Mouse (Mus musculus) liver, embryonic 16.5 days (tissue): ENCODE data around the gene Smurf2. TPM values are rescaled to one million over a fixed set of nuclear protein-coding genes. Genes with fewer than 3 reads are reported as not detected.
A peak's percentile ranks its signal among the peaks of the same experiment; 100 is the strongest.

Experiments used
- ATAC-seq: fragments of 200-750 bp; cut with Nextera tagmentation; 2 replicates; pipeline ENCODE4 v1.8.0; 2017; ENCODE audit warnings: low read depth, mild to moderate bottlenecking, moderate number of reproducible peaks, moderate library complexity
- H3K27ac ChIP-seq: fragments of 300-500 bp; sonication (generic); 2 replicates; pipeline ENCODE4 v1.5.1; 2014; ENCODE audit warnings: mild to moderate bottlenecking, low read length
- H3K27me3 ChIP-seq: fragments of 300-500 bp; sonication (generic); 2 replicates; pipeline ENCODE4 v1.6.1; 2014; ENCODE audit warnings: low read depth, low read length, mixed read lengths; ENCODE audit not compliant: control insufficient read depth, insufficient read depth
- H3K36me3 ChIP-seq: fragments of 300-500 bp; sonication (generic); 2 replicates; pipeline ENCODE4 v1.6.1; 2014; ENCODE audit warnings: mild to moderate bottlenecking; ENCODE audit not compliant: control insufficient read depth, insufficient read depth
- H3K4me1 ChIP-seq: fragments of 300-500 bp; sonication (generic); 2 replicates; pipeline ENCODE4 v1.6.1; 2014; ENCODE audit warnings: low read depth, low read length, mixed read lengths; ENCODE audit not compliant: control insufficient read depth
- H3K4me2 ChIP-seq: fragments of 300-500 bp; sonication (generic); 2 replicates; pipeline ENCODE4 v1.6.1; 2014; ENCODE audit warnings: low read depth, low read length, mixed read lengths
- H3K4me3 ChIP-seq: fragments of 300-500 bp; sonication (generic); 2 replicates; pipeline ENCODE4 v1.5.1; 2014; ENCODE audit warnings: low read depth, mild to moderate bottlenecking, low read length
- H3K9ac ChIP-seq: fragments of 300-500 bp; sonication (generic); 2 replicates; pipeline ENCODE4 v1.6.1; 2014; ENCODE audit warnings: low read depth, low read length
- H3K9me3 ChIP-seq: fragments of 300-500 bp; sonication (generic); replicated peaks from 2 replicates; pipeline ENCODE4 v1.6.1; 2016; ENCODE audit warnings: low read length; ENCODE audit not compliant: control insufficient read depth
- WGBS: fragments of 180-500 bp; shearing (Covaris S2); extraction: QIAGEN DNeasy Blood & Tissue Kit; methylation state at CpG from one replicate; pipeline ENCODE4 v1.1.7; 2014; ENCODE audit not compliant: insufficient replicate concordance; 5-methylcytosine and 5-hydroxymethylcytosine counted together
- polyA plus RNA-seq: library from polyadenylated mRNA; unstranded; fragments of >200 nt; fragmentation: Nextera tagmentation; extraction: Ambion mirVana; gene quantifications from 2 replicates; pipeline ENCODE4 v1.2.1, GENCODE M21; 2015

Gene Smurf2
- polyA plus RNA-seq, 1 experiment from 2014 or later, result 3.3 TPM

GRCm38 (mm10) chr11:106919612-106920550 lies 634 bp downstream of the Smurf2 start:
- peak overlapping the region; percentile 93 for H3K9ac ChIP-seq
- peak overlapping the region; percentile 95 for H3K4me2 ChIP-seq
- no peaks in the 10 kb centered on the region for H3K27me3 ChIP-seq
- ATAC-seq, result peak; percentile 68
- H3K4me1 ChIP-seq, result peaks cover 18% of the 10 kb centered on the region
- H3K4me3 ChIP-seq, result peak overlapping the region; percentile 93
- no peaks in the 10 kb centered on the region for H3K9me3 ChIP-seq
- WGBS, result under 1% methylated on average over 63 of the region's 87 CpGs
- no peaks in the 10 kb centered on the region for H3K36me3 ChIP-seq
- H3K27ac ChIP-seq, result peak overlapping the region; percentile 91

- H3K27me3 ChIP-seq, result no peaks in the 10 kb centered on the region
- H3K27ac ChIP-seq, result no peak overlapping the region
- H3K9ac ChIP-seq, result peak overlapping the region; percentile 93
- no peaks in the 10 kb centered on the region for H3K36me3 ChIP-seq
- peak overlapping the region; percentile 95 for H3K4me2 ChIP-seq
- H3K9me3 ChIP-seq, result no peaks in the 10 kb centered on the region
- H3K4me1 ChIP-seq, result peaks cover 18% of the 10 kb centered on the region
- WGBS, result 33% methylated on average over 8 of the region's 8 CpGs
- peak overlapping the region; percentile 93 for H3K4me3 ChIP-seq
- no peak for ATAC-seq
These were observed 1.6 kb downstream of the Smurf2 start for GRCm38 (mm10) chr11:106918901-106919300.

- Histone ChIP-seq H3K27ac (no peak overlapping the region), H3K27me3 (no peaks in the 10 kb centered on the region), H3K4me3 (no peak overlapping the region), H3K4me1 (no peaks in the 10 kb centered on the region; the same call in 1 of the 2 replicates), H3K9ac (no peak overlapping the region), H3K4me2 (no peak overlapping the region), H3K9me3 (no peaks in the 10 kb centered on the region), H3K36me3 (no peaks in the 10 kb centered on the region)
- ATAC-seq, result no peak
These were observed 9.3 kb downstream of the Smurf2 start for GRCm38 (mm10) chr11:106911257-106911656.

- H3K4me1 ChIP-seq, result no peaks in the 10 kb centered on the region; the same call in 1 of the 2 replicates
- no peaks in the 10 kb centered on the region for H3K36me3 ChIP-seq
- no peak overlapping the region for H3K4me2 ChIP-seq
- H3K9me3 ChIP-seq, result no peaks in the 10 kb centered on the region
- H3K27me3 ChIP-seq, result no peaks in the 10 kb centered on the region
- no peak for ATAC-seq
- H3K27ac ChIP-seq, result no peak overlapping the region
- H3K9ac ChIP-seq, result no peak overlapping the region
- no peak overlapping the region for H3K4me3 ChIP-seq
These were observed 12.5 kb downstream of the Smurf2 start for GRCm38 (mm10) chr11:106908016-106908415.

- Histone ChIP-seq H3K9ac (no peak overlapping the region), H3K4me1 (no peaks in the 10 kb centered on the region; the same call in 1 of the 2 replicates), H3K27ac (no peak overlapping the region), H3K9me3 (no peaks in the 10 kb centered on the region), H3K27me3 (no peaks in the 10 kb centered on the region), H3K4me3 (no peak overlapping the region), H3K4me2 (no peak overlapping the region), H3K36me3 (no peaks in the 10 kb centered on the region)
- ATAC-seq, result no peak
- WGBS, result 59% methylated on average over 1 of the region's 1 CpGs
These were observed 13.3 kb downstream of the Smurf2 start for GRCm38 (mm10) chr11:106907253-106907652.

- no peak for ATAC-seq
- no peaks in the 10 kb centered on the region for H3K9me3 ChIP-seq
These were observed 14.8 kb downstream of the Smurf2 start for GRCm38 (mm10) chr11:106905707-106906106.

GRCm38 (mm10) chr11:106899804-106900203 lies 20.7 kb downstream of the Smurf2 start:
- H3K4me2 ChIP-seq, result no peak overlapping the region
- 45% methylated on average over 1 of the region's 1 CpGs for WGBS
- no peaks in the 10 kb centered on the region for H3K9me3 ChIP-seq

More at GRCm38 (mm10) chr11:106905707-106906106, 14.8 kb downstream of the Smurf2 start:
- Histone ChIP-seq H3K27ac (no peak overlapping the region), H3K9ac (no peak overlapping the region), H3K4me3 (no peak overlapping the region), H3K36me3 (no peaks in the 10 kb centered on the region), H3K4me2 (no peak overlapping the region), H3K4me1 (no peaks in the 10 kb centered on the region; the same call in 1 of the 2 replicates), H3K27me3 (no peaks in the 10 kb centered on the region)
- 69% methylated on average over 4 of the region's 4 CpGs for WGBS

GRCm38 (mm10) chr11:106896561-106897168 lies 23.9 kb downstream of the Smurf2 start:
- no peak overlapping the region for H3K9ac ChIP-seq
- H3K27me3 ChIP-seq, result no peaks in the 10 kb centered on the region
- H3K4me2 ChIP-seq, result no peak overlapping the region
- no peaks in the 10 kb centered on the region for H3K9me3 ChIP-seq
- no peaks in the 10 kb centered on the region for H3K36me3 ChIP-seq
- 64% methylated on average over 2 of the region's 2 CpGs for WGBS
- H3K27ac ChIP-seq, result no peak overlapping the region
- ATAC-seq, result no peak
- no peaks in the 10 kb centered on the region for H3K4me1 ChIP-seq
- no peak overlapping the region for H3K4me3 ChIP-seq

More at GRCm38 (mm10) chr11:106899804-106900203, 20.7 kb downstream of the Smurf2 start:
- H3K36me3 ChIP-seq, result no peaks in the 10 kb centered on the region
- H3K4me1 ChIP-seq, result no peaks in the 10 kb centered on the region
- H3K9ac ChIP-seq, result no peak overlapping the region
- no peak overlapping the region for H3K4me3 ChIP-seq
- no peak overlapping the region for H3K27ac ChIP-seq
- H3K27me3 ChIP-seq, result no peaks in the 10 kb centered on the region
- ATAC-seq, result no peak

- 71% methylated on average over 1 of the region's 1 CpGs for WGBS
- H3K27me3 ChIP-seq, result no peaks in the 10 kb centered on the region
- no peak for ATAC-seq
These were observed 36.9 kb downstream of the Smurf2 start for GRCm38 (mm10) chr11:106883656-106884055.

More at GRCm38 (mm10) chr11:106883656-106884055, 36.9 kb downstream of the Smurf2 start:
- no peak overlapping the region for H3K27ac ChIP-seq
- no peak overlapping the region for H3K4me3 ChIP-seq
- no peak overlapping the region for H3K4me2 ChIP-seq
- no peaks in the 10 kb centered on the region for H3K36me3 ChIP-seq
- H3K9ac ChIP-seq, result no peak overlapping the region
- H3K4me1 ChIP-seq, result no peaks in the 10 kb centered on the region
- no peaks in the 10 kb centered on the region for H3K9me3 ChIP-seq
